Mouse (Mus musculus) small intestine, adult 2 months (tissue): ENCODE measurements around the gene Asb8.

ENCODE experiments used
- CTCF ChIP-seq: fragments of 200-500 bp; IDR thresholded peaks from 2 replicates; pipeline ENCODE4 v1.5.1; 2012; ENCODE audit warnings: low read depth, mild to moderate bottlenecking, control low read depth, inconsistent platforms, low read length, moderate library complexity, mixed read lengths; ENCODE audit not compliant: insufficient replicate concordance, insufficient read length; ENCODE audit errors: extremely low read depth
- POLR2A ChIP-seq: fragments of 200-500 bp; IDR thresholded peaks from 2 replicates; pipeline ENCODE4 v1.6.1; 2012; ENCODE audit warnings: low read depth, mild to moderate bottlenecking, control low read depth, inconsistent platforms, low read length, moderate library complexity

- TF ChIP-seq POLR2A (no peak), CTCF (no peak)
Measured at GRCm38 (mm10) chr15:98167645-98168621, 2.5 kb upstream of the Asb8 start.
